Mouse (Mus musculus) MEL (cell line): ENCODE results near the gene Fbxl15. TPM values are rescaled to one million over a fixed set of nuclear protein-coding genes. Genes with fewer than 3 reads are reported as not detected.

ENCODE experiments used
- DNase-seq: peaks from one replicate; pipeline ENCODE4 v3.0.0; 2011; ENCODE audit warnings: low read depth, low spot score
- H3K27ac ChIP-seq: 2 replicates; pipeline ENCODE4 v1.5.1; 2012; ENCODE audit warnings: low read depth, mild to moderate bottlenecking, control low read depth, low read length, moderate library complexity; ENCODE audit not compliant: control insufficient read depth
- H3K27me3 ChIP-seq, 2 experiments: fragments of 150-350 bp in 1 of 2; sonication (generic) in 1 of 2; 2 replicates each; pipeline ENCODE4 v1.6.1; 2012; ENCODE audit warnings: low read length in 2 of 2, mild to moderate bottlenecking in 2 of 2, improper control_type of control experiment in 1 of 2, moderate library complexity in 1 of 2; ENCODE audit not compliant: insufficient read depth in 2 of 2, control insufficient read depth in 1 of 2
- H3K36me3 ChIP-seq, 2 experiments: 2 replicates each; pipeline ENCODE4 v1.6.1; 2012 to 2014; ENCODE audit warnings: low read length in 2 of 2, improper control_type of control experiment in 1 of 2, inconsistent platforms in 1 of 2, mild to moderate bottlenecking in 1 of 2; ENCODE audit not compliant: insufficient read depth in 2 of 2, control insufficient read depth in 1 of 2
- H3K4me1 ChIP-seq, 2 experiments: fragments of 150-350 bp in 1 of 2; sonication (generic) in 1 of 2; 2 replicates each; pipeline ENCODE4 v1.6.1; 2012; ENCODE audit warnings: low read length in 2 of 2, improper control_type of control experiment in 1 of 2, mild to moderate bottlenecking in 1 of 2; ENCODE audit not compliant: insufficient read depth in 2 of 2, control insufficient read depth in 1 of 2
- H3K4me3 ChIP-seq, 2 experiments: fragments of 150-350 bp in 1 of 2; sonication (generic) in 1 of 2; 2 replicates each; pipeline ENCODE4 v1.5.1; 2012; ENCODE audit warnings: low read depth in 2 of 2, low read length in 2 of 2, mild to moderate bottlenecking in 2 of 2, moderate library complexity in 2 of 2, control low read depth in 1 of 2, improper control_type of control experiment in 1 of 2; ENCODE audit not compliant: control insufficient read depth in 1 of 2, insufficient read depth in 1 of 2
- H3K79me2 ChIP-seq: 2 replicates; pipeline ENCODE4 v1.6.1; 2012; ENCODE audit warnings: mild to moderate bottlenecking, low read length, moderate library complexity; ENCODE audit not compliant: control insufficient read depth, poor library complexity, insufficient read depth
- H3K9ac ChIP-seq: 2 replicates; pipeline ENCODE4 v1.6.1; 2012; ENCODE audit warnings: low read depth, mild to moderate bottlenecking, control low read depth, low read length, moderate library complexity; ENCODE audit not compliant: control insufficient read depth, poor library complexity, severe bottlenecking
- H3K9me3 ChIP-seq: fragments of 150-350 bp; sonication (generic); replicated peaks from 2 replicates; pipeline ENCODE4 v1.6.1; 2012; ENCODE audit warnings: mild to moderate bottlenecking, low read length, improper control_type of control experiment, moderate library complexity; ENCODE audit not compliant: insufficient read depth
- BHLHE40 ChIP-seq: IDR thresholded peaks from 2 replicates; pipeline ENCODE4 v1.6.1; 2012; ENCODE audit warnings: low read depth, mild to moderate bottlenecking, inconsistent platforms, low read length, improper control_type of control experiment, borderline replicate concordance
- CHD1 ChIP-seq: IDR thresholded peaks from 2 replicates; pipeline ENCODE4 v1.6.1; 2012; ENCODE audit warnings: low read depth, mild to moderate bottlenecking, inconsistent platforms, low read length, improper control_type of control experiment
- CTCF ChIP-seq, 3 experiments: IDR thresholded peaks in 2 of 3; conservative IDR thresholded peaks in 1 of 3; 2 replicates each; pipeline ENCODE4 v1.5.1; 2011 to 2012; ENCODE audit warnings: low read length in 3 of 3, low read depth in 2 of 3, mild to moderate bottlenecking in 2 of 3, improper control_type of control experiment in 1 of 3, inconsistent platforms in 1 of 3, mixed read lengths in 1 of 3, moderate library complexity in 1 of 3; ENCODE audit not compliant: control insufficient read depth in 1 of 3, insufficient read depth in 1 of 3, poor library complexity in 1 of 3, severe bottlenecking in 1 of 3
- E2F4 ChIP-seq: IDR thresholded peaks from 2 replicates; pipeline ENCODE4 v1.6.1; 2011; ENCODE audit warnings: low read depth, low read length, improper control_type of control experiment, borderline replicate concordance
- ELF1 ChIP-seq: IDR thresholded peaks from 2 replicates; pipeline ENCODE4 v1.6.1; 2014; ENCODE audit warnings: low read depth, mild to moderate bottlenecking, inconsistent platforms, low read length, improper control_type of control experiment, moderate library complexity
- GATA1 ChIP-seq: IDR thresholded peaks from 2 replicates; pipeline ENCODE4 v1.6.1; 2011; ENCODE audit warnings: low read depth, low read length, improper control_type of control experiment
- HCFC1 ChIP-seq: IDR thresholded peaks from 2 replicates; pipeline ENCODE4 v1.6.1; 2012; ENCODE audit warnings: low read depth, mild to moderate bottlenecking, inconsistent platforms, low read length, improper control_type of control experiment, moderate library complexity
- KAT2A ChIP-seq: conservative IDR thresholded peaks from 2 replicates; pipeline ENCODE4 v1.6.1; 2012; ENCODE audit warnings: low read depth, low read length, improper control_type of control experiment, inconsistent platforms
- MAFK ChIP-seq: IDR thresholded peaks from 2 replicates; pipeline ENCODE4 v1.6.1; 2011; ENCODE audit warnings: low read depth, mild to moderate bottlenecking, low read length, improper control_type of control experiment, borderline replicate concordance
- MAX ChIP-seq: IDR thresholded peaks from 2 replicates; pipeline ENCODE4 v1.6.1; 2011; ENCODE audit warnings: low read length, improper control_type of control experiment
- MXI1 ChIP-seq: IDR thresholded peaks from 2 replicates; pipeline ENCODE4 v1.6.1; 2011; ENCODE audit warnings: mild to moderate bottlenecking, low read depth, low read length, improper control_type of control experiment
- MYB ChIP-seq: IDR thresholded peaks from 2 replicates; pipeline ENCODE4 v1.6.1; 2011; ENCODE audit warnings: mild to moderate bottlenecking, low read depth, low read length, improper control_type of control experiment
- MYC ChIP-seq: IDR thresholded peaks from 2 replicates; pipeline ENCODE4 v1.6.1; 2011; ENCODE audit warnings: low read depth, mild to moderate bottlenecking, low read length, improper control_type of control experiment, moderate library complexity
- NELFE ChIP-seq: IDR thresholded peaks from 2 replicates; pipeline ENCODE4 v1.6.1; 2011; ENCODE audit warnings: low read depth, low read length, improper control_type of control experiment
- NRF1 ChIP-seq: IDR thresholded peaks from 2 replicates; pipeline ENCODE4 v1.6.1; 2014; ENCODE audit warnings: low read depth, mild to moderate bottlenecking, inconsistent platforms, low read length, improper control_type of control experiment, moderate library complexity; ENCODE audit not compliant: poor library complexity, insufficient read depth, severe bottlenecking
- POLR2A ChIP-seq, 2 experiments: IDR thresholded peaks; 2 replicates each; pipeline ENCODE4 v1.6.1; 2011 to 2012; ENCODE audit warnings: low read length in 2 of 2, mild to moderate bottlenecking in 2 of 2, control low read depth in 1 of 2, improper control_type of control experiment in 1 of 2, low read depth in 1 of 2, moderate library complexity in 1 of 2; ENCODE audit not compliant: control insufficient read depth in 1 of 2, insufficient read depth in 1 of 2, poor library complexity in 1 of 2
- POLR2AphosphoS2 ChIP-seq: IDR thresholded peaks from 2 replicates; pipeline ENCODE4 v1.6.1; 2011; ENCODE audit warnings: low read length, improper control_type of control experiment
- POLR2AphosphoS5 ChIP-seq: IDR thresholded peaks from 2 replicates; pipeline ENCODE4 v1.6.1; 2012; ENCODE audit warnings: low read depth, borderline replicate concordance, mild to moderate bottlenecking, inconsistent platforms, low read length, moderate library complexity, mixed read lengths
- SIN3A ChIP-seq: IDR thresholded peaks from 2 replicates; pipeline ENCODE4 v1.6.1; 2012; ENCODE audit warnings: low read length, improper control_type of control experiment, inconsistent platforms
- SMC3 ChIP-seq: IDR thresholded peaks from 2 replicates; pipeline ENCODE4 v1.6.1; 2011; ENCODE audit warnings: low read depth, low read length, improper control_type of control experiment
- TAL1 ChIP-seq: IDR thresholded peaks from 2 replicates; pipeline ENCODE4 v1.6.1; 2012; ENCODE audit warnings: mild to moderate bottlenecking, inconsistent platforms, low read length, moderate library complexity, mixed read lengths
- TCF12 ChIP-seq: IDR thresholded peaks from 2 replicates; pipeline ENCODE4 v1.6.1; 2014; ENCODE audit warnings: low read depth, mild to moderate bottlenecking, inconsistent platforms, low read length, improper control_type of control experiment, moderate library complexity
- UBTF ChIP-seq: IDR thresholded peaks from 2 replicates; pipeline ENCODE4 v1.6.1; 2012; ENCODE audit warnings: low read depth, mild to moderate bottlenecking, inconsistent platforms, low read length, improper control_type of control experiment, moderate library complexity, borderline replicate concordance; ENCODE audit not compliant: insufficient read depth
- USF2 ChIP-seq, 2 experiments: IDR thresholded peaks; 2 replicates each; pipeline ENCODE4 v1.6.1; 2011 to 2012; ENCODE audit warnings: improper control_type of control experiment in 2 of 2, low read length in 2 of 2, borderline replicate concordance in 1 of 2, inconsistent platforms in 1 of 2, low read depth in 1 of 2, mild to moderate bottlenecking in 1 of 2; ENCODE audit not compliant: insufficient read depth in 1 of 2
- ZKSCAN1 ChIP-seq: IDR thresholded peaks from 2 replicates; pipeline ENCODE4 v1.6.1; 2012; ENCODE audit warnings: low read depth, mild to moderate bottlenecking, inconsistent platforms, low read length, improper control_type of control experiment, moderate library complexity
- ZMIZ1 ChIP-seq: IDR thresholded peaks from 2 replicates; pipeline ENCODE4 v1.6.1; 2012; ENCODE audit warnings: low read depth, mild to moderate bottlenecking, inconsistent platforms, low read length, improper control_type of control experiment, moderate library complexity
- polyA plus RNA-seq, 2 experiments: library from polyadenylated mRNA; stranded (reverse) in 1 of 2; unstranded in 1 of 2; fragments of >175 nt in 1 of 2; fragments of >200 nt in 1 of 2; gene quantifications; 2 replicates each; pipeline versions ENCODE4 v1.2.1 to v1.2.4; 2012; ENCODE audit warnings: low replicate concordance in 2 of 2, low read depth in 1 of 2; ENCODE audit not compliant: insufficient read length in 2 of 2, insufficient read depth in 1 of 2, missing spikeins in 1 of 2
- total RNA-seq: library from RNA; depleted of rRNA; stranded (reverse); fragments of 300-350 nt; gene quantifications from 2 replicates; pipeline ENCODE4 v1.2.3, GENCODE M21; 2012

Fbxl15 gene
- total and polyA plus RNA-seq, 3 experiments, result 12.7 to 13.2 TPM; not detected in 1

- TF ChIP-seq CHD1 (peak; percentile 72; the same call in 1 of the 2 replicates), SMC3 (no peak), ZKSCAN1 (no peak), TAL1 (no peak), MAFK (no peak), E2F4 (no peak), KAT2A (no peak; the same call in 1 of the 2 replicates), SIN3A (no peak), USF2 (IDR thresholded peaks at IDR 0.05; ENCODE audit: borderline replicate concordance in 1 of 2, insufficient read depth in 1 of 2, low read depth in 1 of 2, low read length in 2 of 2) (no peak), CTCF (IDR thresholded peaks at IDR 0.05 in 2 of 3, conservative IDR thresholded peaks at IDR 0.05 in 1 of 3; ENCODE audit: control insufficient read depth in 1 of 3, insufficient read depth in 1 of 3, low read depth in 2 of 3, low read length in 3 of 3, poor library complexity in 1 of 3, severe bottlenecking in 1 of 3) (no peak)
Observed at GRCm38 (mm10) chr19:46347936-46348668, 20.1 kb downstream of the Fbxl15 start (continued).

GRCm38 (mm10) chr19:46348761-46349458, 20.9 kb downstream of the Fbxl15 start:
- peak; percentile 93 for DNase-seq
- TF ChIP-seq MAX, result peak; percentile 85
- TF ChIP-seq ZMIZ1, result 0 out of 2 replicates have a peak, but pooled peaks have one; percentile 37
- TF ChIP-seq BHLHE40, result no peak
- peak; percentile 78 for TF ChIP-seq POLR2AphosphoS2
- peak; percentile 93 for TF ChIP-seq NELFE
- TF ChIP-seq UBTF, result peak; percentile 59; the same call in 1 of the 2 replicates
- TF ChIP-seq HCFC1, result peak; percentile 73
- TF ChIP-seq CTCF (IDR thresholded peaks at IDR 0.05 in 2 of 3, conservative IDR thresholded peaks at IDR 0.05 in 1 of 3; ENCODE audit: control insufficient read depth in 1 of 3, insufficient read depth in 1 of 3, low read depth in 2 of 3, low read length in 3 of 3, poor library complexity in 1 of 3, severe bottlenecking in 1 of 3), result 0 out of 6 replicates have a peak, but pooled peaks of 1 of the 3 experiments have one; percentile 1
- TF ChIP-seq TCF12, result 0 out of 2 replicates have a peak, but pooled peaks have one; percentile 47
- 0 out of 2 replicates have a peak, but pooled peaks have one; percentile 10 for TF ChIP-seq MYB
- TF ChIP-seq NRF1, result peak; percentile 76
- TF ChIP-seq MYC, result no peak
- no peak for TF ChIP-seq GATA1
- no peak for TF ChIP-seq ELF1
- TF ChIP-seq SIN3A, result peak; percentile 66; the same call in 1 of the 2 replicates
- peak; percentile 81 for TF ChIP-seq MXI1
- peak; percentile 91 for TF ChIP-seq POLR2A (IDR thresholded peaks at IDR 0.05; ENCODE audit: control insufficient read depth in 1 of 2, insufficient read depth in 1 of 2, low read depth in 1 of 2, low read length in 2 of 2, poor library complexity in 1 of 2)
- TF ChIP-seq POLR2AphosphoS5, result no peak
- no peak for TF ChIP-seq CHD1
- Histone ChIP-seq H3K4me1 (peaks cover 21 to 44% of the 10 kb centered on the region in 2 experiments), H3K27ac (peak overlapping the region; percentile 78), H3K79me2 (peaks cover 8% of the 10 kb centered on the region), H3K4me3 (peak overlapping the region; percentile 66 to 84), H3K27me3 (no peaks in the 10 kb centered on the region), H3K36me3 (peaks cover 0 to 44% of the 10 kb centered on the region in 2 experiments; a peak in 2 of 4 replicates), H3K9me3 (no peaks in the 10 kb centered on the region), H3K9ac (peak overlapping the region; percentile 84)
